Mouse (Mus musculus) cerebellum, adult 2 months (tissue): ENCODE data around the gene Ank2.

Experiments used
- CTCF ChIP-seq: fragments of 200-500 bp; IDR thresholded peaks from 2 replicates; pipeline ENCODE4 v1.5.1; 2011; ENCODE audit warnings: low read depth, mild to moderate bottlenecking, control low read depth, low read length, moderate library complexity, borderline replicate concordance; ENCODE audit not compliant: insufficient read depth
- POLR2A ChIP-seq: fragments of 200-500 bp; IDR thresholded peaks from 2 replicates; pipeline ENCODE4 v1.6.1; 2011; ENCODE audit warnings: low read length, control low read depth, borderline replicate concordance; ENCODE audit not compliant: insufficient read depth

DNA sequence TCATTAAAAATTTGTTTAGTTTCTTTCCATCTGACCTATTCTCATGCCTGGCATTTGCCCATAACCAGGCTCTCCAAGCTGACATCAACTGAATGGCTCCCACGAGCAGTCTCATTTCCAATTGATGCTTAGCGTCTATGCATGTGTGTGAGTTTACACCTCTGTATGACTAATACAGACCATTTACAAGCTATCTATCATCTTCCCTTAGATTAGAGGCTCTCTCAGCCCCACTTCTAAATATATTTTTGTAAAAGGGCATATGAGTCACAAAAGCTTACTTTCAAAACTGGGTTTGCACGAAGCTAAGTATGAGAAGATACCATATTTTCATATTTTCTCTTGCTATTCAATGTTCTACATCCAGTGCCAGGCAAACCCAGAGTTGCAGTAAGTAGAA is 578.9 kb downstream of the Ank2 start:
- TF ChIP-seq CTCF = no peak
- TF ChIP-seq POLR2A = no peak
